Mouse (Mus musculus) limb, embryonic 15.5 days (tissue): ENCODE measurements around the gene Scgb1b29. TPM values are rescaled to one million over a fixed set of nuclear protein-coding genes. Genes with fewer than 3 reads are reported as not detected.
"Not testable (repeated sequence)": the region's sequence is repeated elsewhere in the genome, so short reads cannot be mapped to it uniquely, and the experiment has no call there.

ENCODE experiments used
- ATAC-seq: fragments of 200-750 bp; cut with Nextera tagmentation; 2 replicates; pipeline ENCODE4 v1.8.0; 2017; ENCODE audit warnings: low read depth, moderate TSS enrichment; ENCODE audit not compliant: insufficient number of reproducible peaks, low FRiP score, low TSS enrichment
- H3K27ac ChIP-seq: fragments of 300-500 bp; sonication (generic); 2 replicates; pipeline ENCODE4 v1.5.1; 2015; ENCODE audit warnings: moderate library complexity, mild to moderate bottlenecking, inconsistent platforms
- H3K27me3 ChIP-seq: fragments of 300-500 bp; sonication (generic); 2 replicates; pipeline ENCODE4 v1.6.1; 2015; ENCODE audit warnings: inconsistent platforms
- H3K36me3 ChIP-seq: fragments of 300-500 bp; sonication (generic); 2 replicates; pipeline ENCODE4 v1.6.1; 2015; ENCODE audit warnings: inconsistent platforms
- H3K4me1 ChIP-seq: fragments of 300-500 bp; sonication (generic); 2 replicates; pipeline ENCODE4 v1.6.1; 2015; ENCODE audit warnings: inconsistent platforms
- H3K4me2 ChIP-seq: fragments of 300-500 bp; sonication (generic); 2 replicates; pipeline ENCODE4 v1.6.1; 2015; ENCODE audit warnings: mild to moderate bottlenecking, inconsistent platforms
- H3K4me3 ChIP-seq: fragments of 300-500 bp; sonication (generic); 2 replicates; pipeline ENCODE4 v1.5.1; 2015; ENCODE audit warnings: mild to moderate bottlenecking, inconsistent platforms
- H3K9ac ChIP-seq: fragments of 300-500 bp; sonication (generic); 2 replicates; pipeline ENCODE4 v1.6.1; 2015; ENCODE audit warnings: inconsistent platforms
- H3K9me3 ChIP-seq: fragments of 300-500 bp; sonication (generic); 2 replicates; pipeline ENCODE4 v1.6.1; 2016; ENCODE audit warnings: inconsistent platforms
- WGBS: fragments of 180-500 bp; shearing (Covaris S2); methylation state at CpG from one replicate; pipeline ENCODE4 v1.1.7; 2015; 5-methylcytosine and 5-hydroxymethylcytosine counted together
- polyA plus RNA-seq: library from polyadenylated mRNA; unstranded; fragments of >200 nt; fragmentation: Nextera tagmentation; extraction: Ambion mirVana; gene quantifications from 2 replicates; pipeline ENCODE4 v1.2.1, GENCODE M21; 2015

The Scgb1b29 gene
- not detected in 2 replicates for polyA plus RNA-seq

DNA sequence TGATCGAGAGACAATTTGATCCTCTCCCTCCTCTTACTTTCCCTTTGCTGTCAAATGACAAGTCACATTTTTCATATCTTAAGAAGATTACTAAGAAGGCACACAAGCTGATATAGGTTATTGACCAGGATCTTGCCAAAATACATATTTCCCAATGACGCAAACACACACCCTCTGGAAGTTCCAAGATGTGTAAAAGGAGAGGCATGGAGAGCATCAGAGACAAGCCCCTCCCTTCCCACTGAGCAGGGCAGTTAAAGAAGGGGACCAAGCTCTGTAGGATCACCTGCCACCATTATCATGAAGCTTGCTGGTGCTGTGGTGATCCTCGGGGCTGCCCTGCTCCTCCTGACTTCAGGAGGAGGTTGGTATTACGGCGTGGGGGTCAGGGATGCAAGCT is at the start of gene Scgb1b29:
Gene Scgb1b29, plus strand, starts transcription at position 301 of the 400 bp plus-strand sequence.
- H3K36me3 ChIP-seq, H3K9me3 ChIP-seq, H3K27me3 ChIP-seq, ATAC-seq, H3K9ac ChIP-seq, H3K4me2 ChIP-seq, H3K4me1 ChIP-seq, H3K27ac ChIP-seq, H3K4me3 ChIP-seq: not testable (repeated sequence)
- 90% methylated on average over 4 of the region's 5 CpGs for WGBS

GRCm38 (mm10) chr7:32428636-32429035 is 12.7 kb upstream of the Scgb1b29 start:
- whole genome bisulfite sequencing, result 89% methylated on average over 11 of the region's 11 CpGs
- not testable (repeated sequence) for H3K4me2 ChIP-seq, H3K4me1 ChIP-seq, H3K27ac ChIP-seq, H3K9me3 ChIP-seq, H3K9ac ChIP-seq, H3K27me3 ChIP-seq, ATAC-seq, H3K4me3 ChIP-seq, H3K36me3 ChIP-seq

Other genes starting within 250 kb of the Scgb1b29 start
- gene Scgb2b11, start 230.4 kb upstream of the Scgb1b29 start, polyA plus RNA-seq, result not detected in 2 replicates
- gene Scgb1b11, start 218.7 kb upstream of the Scgb1b29 start, polyA plus RNA-seq, result not detected in 2 replicates
- not detected in 2 replicates for gene Scgb2b12, start 114.3 kb upstream of the Scgb1b29 start, polyA plus RNA-seq
- gene Scgb1b12, start 107.4 kb upstream of the Scgb1b29 start, polyA plus RNA-seq, result not detected in 2 replicates